Mouse (Mus musculus) brain, embryonic 14.5 days (tissue): ENCODE results near the gene Ephb1.

ENCODE experiments used
- CTCF ChIP-seq: fragments of 200-500 bp; IDR thresholded peaks from 2 replicates; pipeline ENCODE4 v1.5.1; 2012; ENCODE audit warnings: inconsistent platforms, mild to moderate bottlenecking, moderate library complexity, borderline replicate concordance; ENCODE audit not compliant: insufficient read depth, insufficient read length; ENCODE audit errors: extremely low read depth
- POLR2A ChIP-seq: fragments of 200-500 bp; IDR thresholded peaks from 2 replicates; pipeline ENCODE4 v1.6.1; 2012; ENCODE audit warnings: mild to moderate bottlenecking, inconsistent platforms, borderline replicate concordance; ENCODE audit not compliant: poor library complexity, insufficient read depth, insufficient read length, severe bottlenecking; ENCODE audit errors: extremely low read depth

GRCm38 (mm10) chr9:101942058-101942669 is 412.3 kb downstream of the Ephb1 start:
- TF ChIP-seq POLR2A (no peak), CTCF (no peak)
